Mouse (Mus musculus): Measurements from ENCODE around the gene Txndc12.

Txndc12 gene

GRCm38 (mm10) chr4:108847715-108848504, 13.5 kb downstream of the Txndc12 start, which contains the start of gene Kti12:
Kti12 (plus strand) TSS chr4:108847785.
- peak; percentile 83 to 86 for DNase-seq

- peak; percentile 44 to 47 for DNase-seq
Measured at GRCm38 (mm10) chr4:108848505-108848848, 14.1 kb downstream of the Txndc12 start, which contains the start of gene A730015C16Rik. A730015C16Rik (minus strand) TSS chr4:108848619.

- DNase-seq: no peak
Measured at GRCm38 (mm10) chr4:108866806-108867205, 32.4 kb downstream of the Txndc12 start.

- peak; percentile 97 for DNase-seq
Measured at GRCm38 (mm10) chr4:108869730-108870374, 35.5 kb downstream of the Txndc12 start.

GRCm38 (mm10) chr4:108873746-108874145, 39.3 kb downstream of the Txndc12 start:
- DNase-seq: no peak

- no peak for DNase-seq
Measured at GRCm38 (mm10) chr4:108877901-108878300, 43.5 kb downstream of the Txndc12 start.

GRCm38 (mm10) chr4:108878963-108879822, 44.8 kb downstream of the Txndc12 start, which contains the start of gene Rab3b:
Rab3b (plus strand) TSS chr4:108879063.
- DNase-seq: peak; percentile 54 to 67

- DNase-seq: peak in 1 of 2 experiments; percentile 21
Measured at GRCm38 (mm10) chr4:108883815-108884214, 49.4 kb downstream of the Txndc12 start.

GRCm38 (mm10) chr4:108887456-108887855, 53.1 kb downstream of the Txndc12 start:
- no peak for DNase-seq

- peak; percentile 9 to 11 for DNase-seq
Measured at GRCm38 (mm10) chr4:108890876-108891275, 56.5 kb downstream of the Txndc12 start.

GRCm38 (mm10) chr4:108900421-108900820, 66.0 kb downstream of the Txndc12 start:
- no peak for DNase-seq

GRCm38 (mm10) chr4:108902886-108903285, 68.5 kb downstream of the Txndc12 start:
- no peak for DNase-seq

GRCm38 (mm10) chr4:108903346-108903745, 68.9 kb downstream of the Txndc12 start:
- no peak for DNase-seq

- no peak for DNase-seq
Measured at GRCm38 (mm10) chr4:108904076-108904475, 69.7 kb downstream of the Txndc12 start.

- DNase-seq: no peak
Measured at GRCm38 (mm10) chr4:108904790-108905189, 70.4 kb downstream of the Txndc12 start.

GRCm38 (mm10) chr4:108905859-108906258, 71.5 kb downstream of the Txndc12 start:
- DNase-seq: no peak

GRCm38 (mm10) chr4:108907475-108907874, 73.1 kb downstream of the Txndc12 start:
- DNase-seq: no peak

GRCm38 (mm10) chr4:108909872-108910425, 75.5 kb downstream of the Txndc12 start:
- DNase-seq: no peak

Data from cerebellum, postnatal 14 days (tissue).